Mouse (Mus musculus): Measurements from ENCODE around the gene Zfp346.

GRCm38 (mm10) chr13:55182173-55182894, 77.2 kb downstream of the Zfp346 start:
- TF ChIP-seq CTCF (conservative IDR thresholded peaks at IDR 0.05; ENCODE audit: low read length) (no peak), POU5F1 (IDR thresholded peaks at IDR 0.05; ENCODE audit: borderline replicate concordance, low read length) (no peak)

Measured in E14TG2a.4 (cell line).